Mouse (Mus musculus) duodenum, adult 2 months (tissue): Measurements from ENCODE around the gene Gsta4. TPM values are rescaled to one million over a fixed set of nuclear protein-coding genes. Genes with fewer than 3 reads are reported as not detected.

Source experiments
- polyA plus RNA-seq: library from polyadenylated mRNA; depleted of rRNA; stranded (reverse); fragments of >200 nt; gene quantifications from 2 replicates; pipeline ENCODE4 v1.2.3, GENCODE M21; 2012; ENCODE audit warnings: low replicate concordance; rRNA removed

Gene Gsta4
- polyA plus RNA-seq, result 18.4 and 114 TPM in 2 replicates

GRCm38 (mm10) chr9:78182474-78182873 lies at the start of gene Gsta4:
Gsta4 (plus strand) TSS chr9:78182774.

GRCm38 (mm10) chr9:78230461-78230860 lies 47.9 kb downstream of the Gsta4 start, which contains the start of gene Gsta1:
Gsta1 (plus strand) TSS chr9:78230656.

GRCm38 (mm10) chr9:78256914-78257313 lies 74.3 kb downstream of the Gsta4 start, which contains the start of gene Gm3776:
Gm3776 (plus strand) TSS chr9:78257129.

Other genes with a start within 250 kb of the Gsta4 start
- gene Gcm1, start 130.8 kb upstream of the Gsta4 start, polyA plus RNA-seq, result not detected in 2 replicates
- gene Fbxo9, start 73.7 kb upstream of the Gsta4 start, polyA plus RNA-seq, result 65.6 and 125 TPM in 2 replicates
- gene Ick, start 73.6 kb upstream of the Gsta4 start, polyA plus RNA-seq, result 15.9 and 22.7 TPM in 2 replicates
- 52.7 and 378 TPM in 2 replicates for gene Gsta1, start 47.9 kb downstream of the Gsta4 start, polyA plus RNA-seq
- 5.0 and 68.5 TPM in 2 replicates for gene Gm3776, start 74.4 kb downstream of the Gsta4 start, polyA plus RNA-seq
- gene Gm10639, start 107.1 kb downstream of the Gsta4 start, polyA plus RNA-seq, result 1.2 TPM in 1 of 2 replicates, not detected in the other
- not detected in 2 replicates for gene Omt2a, start 132.0 kb downstream of the Gsta4 start, polyA plus RNA-seq
- gene Omt2b, start 144.8 kb downstream of the Gsta4 start, polyA plus RNA-seq, result not detected in 2 replicates
- gene Gsta2, start 173.0 kb downstream of the Gsta4 start, polyA plus RNA-seq, result 0.57 and 0.98 TPM in 2 replicates
- gene Dppa5a, start 185.4 kb downstream of the Gsta4 start, polyA plus RNA-seq, result not detected in 2 replicates
- not detected in 2 replicates for gene Ooep, start 196.0 kb downstream of the Gsta4 start, polyA plus RNA-seq
- gene Ddx43, start 213.0 kb downstream of the Gsta4 start, polyA plus RNA-seq, result 0.06 TPM in 1 of 2 replicates, not detected in the other